Mouse (Mus musculus): ENCODE measurements around the gene Slf1. TPM values are rescaled to one million over a fixed set of nuclear protein-coding genes. Genes with fewer than 3 reads are reported as not detected.

The Slf1 gene
- polyA plus RNA-seq (2014; fragmentation: Illumina TruSeq; extraction: RNeasy Lipid Tissue Mini Kit (QIAGEN cat#74804); ENCODE audit: low read depth, low replicate concordance), result 5.3 TPM

GRCm38 (mm10) chr13:77134931-77135620 lies at the start of gene Slf1, which contains the start of gene 2210408I21Rik:
Slf1 (minus strand) TSS chr13:77135473.
2210408I21Rik (plus strand) TSS chr13:77135540.

Other genes starting within 250 kb of the Slf1 start
- gene 2210408I21Rik, start 67 bp upstream of the Slf1 start, polyA plus RNA-seq (2014; fragmentation: Illumina TruSeq; extraction: RNeasy Lipid Tissue Mini Kit (QIAGEN cat#74804); ENCODE audit: low read depth, low replicate concordance), result 5.3 TPM